Mouse (Mus musculus): Measurements from ENCODE around the gene Timm44. TPM values are rescaled to one million over a fixed set of nuclear protein-coding genes. Genes with fewer than 3 reads are reported as not detected.

Gene Timm44
- 10 to 100 TPM; 66.1 to 72.6 TPM for total RNA-seq (2021)
- long read RNA-seq, experiment 1, transcript Timm44-206 (12 exons, 3,041 nt): minor isoform, 11 of 61 reads
- long read RNA-seq, experiment 1, transcript Timm44-201 (13 exons, 1,790 nt): major isoform, 27 of 61 reads
- long read RNA-seq, experiment 1, partial matches to known transcripts: 3 of 61 reads
- long read RNA-seq, experiment 1, other reads (novel, unspliced or antisense): 19 of 61 reads
- long read RNA-seq, experiment 2, transcript Timm44-201 (13 exons, 1,790 nt): major isoform, 15 of 34 reads
- long read RNA-seq, experiment 2, partial matches to known transcripts: 3 of 34 reads
- long read RNA-seq, experiment 2, other reads (novel, unspliced or antisense): 14 of 34 reads

DNA sequence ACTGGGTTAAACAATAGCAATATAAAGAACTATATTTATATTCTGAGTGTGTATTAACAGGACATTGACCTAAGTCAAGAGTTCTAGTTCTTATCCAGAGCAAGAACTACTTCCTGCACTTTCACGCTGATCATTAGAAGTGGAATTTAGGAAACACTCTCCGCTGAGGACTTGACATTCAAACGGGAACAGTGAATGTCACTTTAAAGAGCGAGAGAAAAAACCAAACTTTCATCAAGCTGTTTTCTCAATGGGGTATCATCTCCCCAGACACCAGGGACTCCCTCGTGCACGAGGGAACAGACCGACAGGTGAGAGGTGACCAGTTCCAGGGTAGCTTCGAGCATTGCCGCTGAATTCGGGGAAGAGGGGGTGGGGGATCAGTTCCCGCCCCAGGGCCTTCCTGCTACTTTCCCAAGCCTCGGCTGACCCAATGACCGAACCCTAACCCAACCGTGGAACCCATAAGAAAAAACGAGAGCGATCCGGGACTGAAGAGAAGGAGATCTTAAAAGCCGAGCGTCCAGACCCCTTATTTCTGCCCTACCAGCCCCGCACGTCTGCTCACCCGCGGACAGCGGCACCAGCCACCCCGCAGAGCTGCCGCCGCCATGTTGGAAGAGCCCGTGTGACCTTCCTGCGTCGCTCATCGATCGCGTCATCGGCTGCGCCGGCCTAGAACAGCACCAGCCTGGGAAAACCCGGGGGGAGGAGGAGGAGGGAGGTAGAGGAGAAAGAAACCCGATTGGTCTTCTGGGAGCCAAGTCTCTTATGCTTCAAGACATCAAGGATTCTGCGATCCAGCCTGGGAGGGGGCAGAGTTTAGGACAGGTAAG lies at the start of gene Timm44:
TSS of gene Timm44 (minus strand) at position 639 of the 836 bp plus-strand sequence.
- Histone ChIP-seq H3K27ac (peak within 1 kb of the TSS; percentile 90), H3K4me3 (peak within 1 kb of the TSS; percentile 78)
- intact Hi-C loops (cut with DNase I): no loop called here
- DNase-seq (ENCODE audit: extremely low spot score in 1 of 2, low spot score in 2 of 2): peak; percentile 96 to 97
- no peak for TF ChIP-seq CTCF (IDR thresholded peaks at IDR 0.05)

DNA sequence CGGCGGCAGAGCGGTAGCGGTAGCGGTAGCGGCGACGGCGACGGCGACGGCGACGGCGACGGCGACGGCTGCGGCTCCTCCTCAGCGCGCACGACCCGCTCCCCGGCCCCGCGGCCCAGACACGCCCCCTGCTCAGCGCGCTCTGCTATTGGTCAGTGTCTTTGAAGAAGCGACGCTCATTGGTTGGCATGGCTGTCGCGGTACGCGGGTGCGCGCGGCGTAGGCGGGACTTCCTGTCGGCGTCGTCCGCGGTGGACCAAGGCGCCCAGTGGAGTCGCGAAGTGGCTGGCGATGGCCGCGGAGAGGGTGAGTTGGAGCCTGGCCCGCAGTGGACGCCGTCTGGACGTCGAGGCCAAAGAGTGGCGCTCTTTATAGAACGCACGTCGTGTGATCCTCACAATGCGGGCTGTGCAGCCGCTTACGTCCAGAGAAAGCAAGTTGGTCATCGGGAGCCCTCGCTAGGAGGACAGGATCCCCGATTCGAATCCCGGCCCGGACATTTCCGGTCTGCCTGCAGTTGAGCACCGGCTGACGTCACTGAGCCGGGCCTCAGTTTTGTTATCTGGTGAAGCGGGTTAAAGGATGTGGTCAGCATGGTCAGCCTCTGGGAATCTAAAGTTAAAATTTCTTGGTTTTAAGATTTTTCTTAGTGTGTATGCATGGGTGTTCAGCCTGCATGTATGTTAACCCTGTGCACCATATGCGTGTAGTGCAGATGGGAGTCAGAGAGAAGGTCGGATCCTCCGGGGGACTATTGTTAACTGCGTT lies 49.5 kb upstream of the Timm44 start, which contains the start of the genes Ccl25 and Elavl1:
TSS of gene Ccl25 (plus strand) at position 228 of the 768 bp plus-strand sequence.
TSS of gene Elavl1 (minus strand) at position 431 of the 768 bp plus-strand sequence.
- TF ChIP-seq CTCF (IDR thresholded peaks at IDR 0.05): no peak
- H3K4me3 ChIP-seq: peak within 1 kb of the TSS; percentile 77
- H3K27ac ChIP-seq: peak within 1 kb of the TSS; percentile 91
- peak; percentile 99 for DNase-seq (ENCODE audit: extremely low spot score in 1 of 2, low spot score in 2 of 2)
- intact Hi-C loops (cut with DNase I): loop anchor here (5.0 to 10.0 kb wide), 2 partner anchors 170 to 183 kb away; partner anchors contain the start of gene Cers4

GRCm38 (mm10) chr8:4324525-4324924 lies 48.8 kb upstream of the Timm44 start:
- Histone ChIP-seq H3K4me3 (peak overlapping the region; percentile 77), H3K27ac (peak overlapping the region; percentile 84)
- no peak for DNase-seq (ENCODE audit: extremely low spot score in 1 of 2, low spot score in 2 of 2)
- no peak for TF ChIP-seq CTCF (IDR thresholded peaks at IDR 0.05)
- intact Hi-C loops (cut with DNase I): loop anchor here (5.0 to 10.0 kb wide), 2 partner anchors 170 to 182 kb away; partner anchors contain the start of gene Cers4

DNA sequence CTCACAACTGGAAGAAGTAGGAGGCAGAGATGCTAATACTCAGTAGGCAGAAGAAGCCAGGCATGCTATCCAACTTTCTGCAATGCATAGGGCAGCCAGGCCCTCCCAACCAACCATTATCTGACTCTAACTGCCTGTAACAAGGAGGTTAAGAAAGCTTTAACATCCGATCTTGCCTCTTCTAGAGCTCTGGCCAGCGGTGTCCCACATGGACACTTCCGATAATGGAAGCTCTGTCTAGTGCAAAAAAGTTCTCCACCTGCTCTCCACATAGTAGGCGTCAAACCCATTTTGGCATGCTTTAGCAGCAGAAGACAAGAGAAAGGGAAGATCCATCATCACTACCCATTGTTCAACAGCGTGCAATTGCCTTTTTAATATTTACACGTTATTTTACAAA lies 48.2 kb upstream of the Timm44 start:
- Histone ChIP-seq H3K4me3 (peak overlapping the region; percentile 77), H3K27ac (no peak overlapping the region; the same call in 1 of the 2 replicates)
- DNase-seq (ENCODE audit: extremely low spot score in 1 of 2, low spot score in 2 of 2): no peak
- TF ChIP-seq CTCF (IDR thresholded peaks at IDR 0.05): no peak
- intact Hi-C loops (cut with DNase I): loop anchor here (1.0 to 10.0 kb wide), 3 partner anchors 71 to 182 kb away; partner anchors contain the start of genes Cers4 and Snapc2

- Histone ChIP-seq H3K27ac (no peak overlapping the region), H3K4me3 (no peak overlapping the region)
- peak; percentile 77 to 82 for DNase-seq (ENCODE audit: extremely low spot score in 1 of 2, low spot score in 2 of 2)
- intact Hi-C loops (cut with DNase I): loop anchor here (5.0 to 10.0 kb wide), 2 partner anchors 172 to 180 kb away; partner anchors contain the start of gene Cers4
- TF ChIP-seq CTCF (IDR thresholded peaks at IDR 0.05): peak; percentile 94
Measured at GRCm38 (mm10) chr8:4322470-4322869, 46.8 kb upstream of the Timm44 start.

DNA sequence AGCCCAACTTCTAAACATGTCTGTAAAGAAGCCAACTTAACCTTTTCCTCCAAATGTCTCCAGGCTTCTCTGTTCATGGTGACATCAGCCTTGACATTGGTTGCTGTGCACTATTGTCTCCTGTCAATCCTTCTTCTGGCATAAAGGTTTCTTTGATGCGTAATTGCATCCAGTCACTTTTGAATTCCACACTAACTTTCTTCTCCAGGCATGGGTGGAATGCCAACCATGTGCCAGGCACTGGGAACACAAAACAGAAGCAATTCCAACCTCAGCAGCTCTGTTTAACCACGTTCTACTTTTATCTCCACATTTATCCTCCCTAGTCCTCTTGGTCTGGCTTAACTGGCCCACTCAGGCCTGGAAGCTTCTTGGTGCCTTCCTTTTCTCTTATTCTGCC lies 45.3 kb upstream of the Timm44 start:
- Histone ChIP-seq H3K4me3 (no peak overlapping the region), H3K27ac (no peak overlapping the region)
- no peak for TF ChIP-seq CTCF (IDR thresholded peaks at IDR 0.05)
- DNase-seq (ENCODE audit: extremely low spot score in 1 of 2, low spot score in 2 of 2): no peak
- intact Hi-C loops (cut with DNase I): loop anchor here (5.0 to 10.0 kb wide), 2 partner anchors 174 to 179 kb away; partner anchors contain the start of gene Cers4

GRCm38 (mm10) chr8:4320404-4320803 lies 44.7 kb upstream of the Timm44 start:
- DNase-seq (ENCODE audit: extremely low spot score in 1 of 2, low spot score in 2 of 2): no peak
- TF ChIP-seq CTCF (IDR thresholded peaks at IDR 0.05): no peak
- no peak overlapping the region for H3K27ac ChIP-seq
- intact Hi-C loops (cut with DNase I): loop anchor here (5.0 to 10.0 kb wide), 2 partner anchors 174 to 178 kb away; partner anchors contain the start of gene Cers4
- H3K4me3 ChIP-seq: no peak overlapping the region

GRCm38 (mm10) chr8:4319573-4319872 lies 43.8 kb upstream of the Timm44 start:
- no peak for TF ChIP-seq CTCF (IDR thresholded peaks at IDR 0.05)
- intact Hi-C loops (cut with DNase I): no loop called here
- H3K27ac ChIP-seq: no peak overlapping the region

GRCm38 (mm10) chr8:4318796-4319572 lies 43.3 kb upstream of the Timm44 start:
- no peak for TF ChIP-seq CTCF (IDR thresholded peaks at IDR 0.05)
- Histone ChIP-seq H3K4me3 (no peak overlapping the region), H3K27ac (no peak overlapping the region)
- intact Hi-C loops (cut with DNase I): no loop called here
- DNase-seq (ENCODE audit: extremely low spot score in 1 of 2, low spot score in 2 of 2): no peak

More at GRCm38 (mm10) chr8:4319573-4319872, 43.8 kb upstream of the Timm44 start:
- H3K4me3 ChIP-seq: no peak overlapping the region
- DNase-seq (ENCODE audit: extremely low spot score in 1 of 2, low spot score in 2 of 2): no peak

GRCm38 (mm10) chr8:4318124-4318523 lies 42.4 kb upstream of the Timm44 start:
- no peak overlapping the region for H3K27ac ChIP-seq
- no peak for TF ChIP-seq CTCF (IDR thresholded peaks at IDR 0.05)
- intact Hi-C loops (cut with DNase I): no loop called here
- DNase-seq (ENCODE audit: extremely low spot score in 1 of 2, low spot score in 2 of 2): no peak
- no peak overlapping the region for H3K4me3 ChIP-seq

Measured in left cerebral cortex, adult 2 months (tissue).